Mouse (Mus musculus) liver, embryonic 13.5 days (tissue): Measurements from ENCODE around the gene Tnip3. TPM values are rescaled to one million over a fixed set of nuclear protein-coding genes. Genes with fewer than 3 reads are reported as not detected.

ENCODE experiments used
- ATAC-seq: fragments of 200-750 bp; cut with Nextera tagmentation; 2 replicates; pipeline ENCODE4 v1.8.0; 2017; ENCODE audit warnings: low read depth, mild to moderate bottlenecking, moderate number of reproducible peaks, moderate library complexity
- DNase-seq: peaks from one replicate; pipeline ENCODE4 v3.0.0; 2022
- H3K27ac ChIP-seq: fragments of 300-500 bp; sonication (generic); 2 replicates; pipeline ENCODE4 v1.5.1; 2015; ENCODE audit warnings: moderate library complexity, mild to moderate bottlenecking, inconsistent platforms
- H3K27me3 ChIP-seq: fragments of 300-500 bp; sonication (generic); 2 replicates; pipeline ENCODE4 v1.6.1; 2015; ENCODE audit warnings: mild to moderate bottlenecking, inconsistent platforms
- H3K36me3 ChIP-seq: fragments of 300-500 bp; sonication (generic); 2 replicates; pipeline ENCODE4 v1.6.1; 2015; ENCODE audit warnings: mild to moderate bottlenecking, inconsistent platforms
- H3K4me1 ChIP-seq: fragments of 300-500 bp; sonication (generic); replicated peaks from 2 replicates; pipeline ENCODE4 v1.6.1; 2015; ENCODE audit warnings: inconsistent platforms
- H3K4me2 ChIP-seq: fragments of 300-500 bp; sonication (generic); 2 replicates; pipeline ENCODE4 v1.6.1; 2015; ENCODE audit warnings: inconsistent platforms, mild to moderate bottlenecking, moderate library complexity
- H3K4me3 ChIP-seq: fragments of 300-500 bp; sonication (generic); replicated peaks from 2 replicates; pipeline ENCODE4 v1.5.1; 2015; ENCODE audit warnings: mild to moderate bottlenecking, inconsistent platforms
- H3K9ac ChIP-seq: fragments of 300-500 bp; sonication (generic); 2 replicates; pipeline ENCODE4 v1.6.1; 2015; ENCODE audit warnings: mild to moderate bottlenecking, inconsistent platforms
- H3K9me3 ChIP-seq: fragments of 300-500 bp; sonication (generic); replicated peaks from 2 replicates; pipeline ENCODE4 v1.6.1; 2016; ENCODE audit warnings: inconsistent platforms
- WGBS: fragments of 180-500 bp; shearing (Covaris S2); methylation state at CpG from one replicate; pipeline ENCODE4 v1.1.7; 2015; ENCODE audit not compliant: insufficient replicate concordance; 5-methylcytosine and 5-hydroxymethylcytosine counted together
- polyA plus RNA-seq: library from polyadenylated mRNA; unstranded; fragments of >200 nt; fragmentation: Nextera tagmentation; extraction: Ambion mirVana; gene quantifications from 2 replicates; pipeline ENCODE4 v1.2.1, GENCODE M21; 2015

Gene Tnip3
- polyA plus RNA-seq, 1 experiment from 2014 or later, result 0.14 TPM

DNA sequence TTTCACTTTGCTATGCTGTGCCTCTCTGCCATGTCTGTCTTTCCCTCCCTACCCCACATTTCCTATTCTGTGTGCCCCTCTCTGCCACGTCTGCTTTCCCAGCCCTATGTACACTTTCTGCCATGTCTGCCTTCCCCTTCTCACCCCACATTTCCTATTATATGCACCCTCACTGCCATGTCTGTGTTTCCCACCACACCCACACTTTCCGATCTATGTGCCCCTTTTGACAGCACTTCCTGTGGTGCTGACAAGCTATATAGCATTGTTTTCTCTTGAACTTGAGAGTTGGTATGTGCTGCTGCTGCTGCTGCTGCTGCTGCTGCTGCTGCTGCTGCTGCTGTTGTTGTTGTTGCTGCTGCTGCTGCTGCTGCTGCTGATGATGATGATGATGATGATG lies 136.9 kb downstream of the Tnip3 start:
- no peak overlapping the region for H3K27ac ChIP-seq
- no peak overlapping the region for H3K9ac ChIP-seq
- H3K4me2 ChIP-seq, result no peak overlapping the region
- 23% methylated on average over 2 of the region's 2 CpGs for WGBS
- H3K4me1 ChIP-seq, result no peaks in the 10 kb centered on the region
- no peak for DNase-seq
- no peak for ATAC-seq
- H3K9me3 ChIP-seq, result no peaks in the 10 kb centered on the region
- no peak overlapping the region for H3K4me3 ChIP-seq
- H3K27me3 ChIP-seq, result no peaks in the 10 kb centered on the region
- H3K36me3 ChIP-seq, result no peaks in the 10 kb centered on the region

DNA sequence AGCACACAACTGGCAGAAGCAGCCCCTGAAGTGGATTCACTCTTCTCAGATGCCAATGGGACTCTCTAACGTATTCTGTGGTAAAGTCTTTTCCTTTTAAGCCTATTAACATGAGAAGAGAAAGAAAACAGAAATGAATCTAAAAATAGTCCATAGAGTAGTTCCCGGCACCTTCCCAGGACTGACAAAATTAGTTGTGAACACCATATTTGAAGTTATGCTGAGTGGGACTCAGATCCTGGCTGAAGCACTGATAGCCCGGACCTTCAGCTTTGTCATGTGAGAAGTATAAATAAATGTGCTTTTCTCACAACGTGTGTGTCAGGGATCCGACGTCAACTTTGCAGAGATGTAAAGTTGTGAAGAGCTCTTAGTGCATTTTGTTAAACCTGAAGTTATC lies 138.9 kb downstream of the Tnip3 start:
- no peaks in the 10 kb centered on the region for H3K9me3 ChIP-seq
- 51% methylated on average over 6 of the region's 6 CpGs for WGBS
- H3K36me3 ChIP-seq, result no peaks in the 10 kb centered on the region
- no peak for DNase-seq
- H3K4me3 ChIP-seq, result no peak overlapping the region
- H3K27me3 ChIP-seq, result no peaks in the 10 kb centered on the region
- H3K4me1 ChIP-seq, result no peaks in the 10 kb centered on the region
- no peak overlapping the region for H3K27ac ChIP-seq
- no peak overlapping the region for H3K4me2 ChIP-seq
- H3K9ac ChIP-seq, result no peak overlapping the region
- ATAC-seq, result no peak

DNA sequence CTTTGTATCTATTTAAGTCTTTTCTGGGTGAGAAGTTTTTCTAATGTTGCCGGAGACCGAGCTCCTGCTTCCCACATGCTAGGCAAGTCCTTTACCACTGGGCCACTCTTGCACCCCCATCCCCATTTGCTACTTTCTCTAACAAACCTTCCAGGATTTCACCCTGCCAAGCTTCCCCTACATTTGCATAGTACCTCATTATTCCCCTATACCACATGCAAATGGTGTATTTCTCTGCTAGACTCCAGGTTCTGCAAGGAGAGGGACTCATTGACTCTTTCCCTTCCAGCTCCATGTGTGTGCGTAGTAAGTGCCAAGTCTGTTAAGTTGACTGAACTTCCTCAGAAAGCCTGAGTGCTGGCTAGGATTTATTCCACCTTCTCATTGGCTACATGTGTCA lies 141.2 kb downstream of the Tnip3 start:
- no peak for ATAC-seq
- H3K4me2 ChIP-seq, result no peak overlapping the region
- H3K27ac ChIP-seq, result no peak overlapping the region
- H3K27me3 ChIP-seq, result peaks cover 19% of the 10 kb centered on the region
- H3K36me3 ChIP-seq, result no peaks in the 10 kb centered on the region
- no peaks in the 10 kb centered on the region for H3K4me1 ChIP-seq
- no peak overlapping the region for H3K9ac ChIP-seq
- 78% methylated on average over 3 of the region's 3 CpGs for WGBS
- no peak for DNase-seq
- no peak overlapping the region for H3K4me3 ChIP-seq
- no peaks in the 10 kb centered on the region for H3K9me3 ChIP-seq

DNA sequence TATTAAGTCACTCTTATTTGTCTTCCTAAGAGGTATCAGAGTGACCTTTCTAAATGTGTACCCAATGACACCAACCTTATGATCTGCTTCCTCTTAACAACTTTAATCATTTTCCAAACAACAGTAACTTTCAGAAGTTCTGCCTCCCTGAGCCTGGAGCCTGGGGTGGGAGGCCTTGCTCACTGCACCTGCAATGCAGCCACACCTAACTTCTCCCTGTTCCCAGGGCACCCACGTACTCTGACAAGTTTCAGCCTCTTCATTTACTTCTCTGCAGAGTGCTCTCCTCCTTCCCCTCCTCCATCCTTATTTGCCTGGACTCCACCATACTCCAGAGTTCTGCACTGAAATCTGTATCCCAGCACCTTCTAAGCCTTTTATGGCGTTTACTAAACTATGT lies 144.9 kb downstream of the Tnip3 start:
- DNase-seq (no peak), ATAC-seq (no peak)
- Histone ChIP-seq H3K9me3 (no peaks in the 10 kb centered on the region), H3K4me1 (peaks cover 11% of the 10 kb centered on the region; the same call in 1 of the 2 replicates), H3K27ac (no peak overlapping the region), H3K36me3 (no peaks in the 10 kb centered on the region), H3K4me3 (no peak overlapping the region), H3K4me2 (no peak overlapping the region), H3K9ac (no peak overlapping the region), H3K27me3 (peaks cover 53% of the 10 kb centered on the region)
- WGBS, result 40% methylated on average over 2 of the region's 2 CpGs

DNA sequence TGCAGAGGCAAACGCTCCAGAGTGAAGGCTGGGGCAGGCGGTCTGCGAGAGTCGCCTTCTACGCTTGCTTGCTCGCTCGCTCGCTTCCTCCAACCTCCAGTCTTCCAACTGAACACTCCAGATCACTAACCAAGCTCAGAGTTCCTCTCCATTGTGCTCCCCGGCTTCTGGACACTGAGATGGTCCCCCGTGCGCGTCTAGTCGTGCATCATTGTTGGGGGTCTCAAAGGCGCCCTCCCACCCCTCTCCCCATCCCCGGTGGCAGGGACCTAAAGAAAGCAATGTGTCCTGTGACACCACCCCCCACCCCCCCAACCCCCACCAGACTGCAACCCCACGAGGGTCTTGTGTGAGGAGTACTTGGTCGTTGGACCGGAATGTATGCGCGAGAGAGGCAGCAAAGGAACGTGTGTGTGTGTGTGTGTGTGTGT lies 145.9 kb downstream of the Tnip3 start:
- 7% methylated on average over 20 of the region's 21 CpGs for WGBS
- peak overlapping the region; percentile 77 for H3K4me2 ChIP-seq
- H3K4me3 ChIP-seq, result peak overlapping the region; percentile 59
- DNase-seq, result no peak
- no peaks in the 10 kb centered on the region for H3K36me3 ChIP-seq
- no peak overlapping the region for H3K9ac ChIP-seq
- ATAC-seq, result 0 out of 2 replicates have a peak, but pooled peaks have one; percentile 10
- peaks cover 11% of the 10 kb centered on the region; the same call in 1 of the 2 replicates for H3K4me1 ChIP-seq
- H3K27me3 ChIP-seq, result peaks cover 57% of the 10 kb centered on the region
- no peak overlapping the region for H3K27ac ChIP-seq
- H3K9me3 ChIP-seq, result no peaks in the 10 kb centered on the region

GRCm38 (mm10) chr6:65671451-65671850 lies 146.3 kb downstream of the Tnip3 start, which contains the start of gene Ndnf:
TSS of gene Ndnf (plus strand) at chr6:65671590.
- H3K9me3 ChIP-seq, result no peaks in the 10 kb centered on the region
- H3K27ac ChIP-seq, result no peak within 1 kb of the TSS
- no peak within 1 kb of the TSS for H3K9ac ChIP-seq
- H3K4me2 ChIP-seq, result peak within 1 kb of the TSS; percentile 77
- H3K4me3 ChIP-seq, result peak within 1 kb of the TSS; percentile 59
- WGBS, result under 1% methylated on average over 42 of the region's 45 CpGs
- peak; percentile 20 for DNase-seq
- ATAC-seq, result peak; percentile 83
- peaks cover 57% of the 10 kb centered on the region for H3K27me3 ChIP-seq
- peaks cover 11% of the 10 kb centered on the region; the same call in 1 of the 2 replicates for H3K4me1 ChIP-seq
- H3K36me3 ChIP-seq, result no peaks in the 10 kb centered on the region

- H3K27ac ChIP-seq, result no peak overlapping the region
- peaks cover 11% of the 10 kb centered on the region; the same call in 1 of the 2 replicates for H3K4me1 ChIP-seq
- H3K4me2 ChIP-seq, result peak overlapping the region; percentile 77
- 1% methylated on average over 57 of the region's 57 CpGs for WGBS
- peaks cover 57% of the 10 kb centered on the region for H3K27me3 ChIP-seq
- ATAC-seq, result 0 out of 2 replicates have a peak, but pooled peaks have one; percentile 20
- H3K9ac ChIP-seq, result no peak overlapping the region
- no peaks in the 10 kb centered on the region for H3K36me3 ChIP-seq
- H3K9me3 ChIP-seq, result no peaks in the 10 kb centered on the region
- peak overlapping the region; percentile 59 for H3K4me3 ChIP-seq
- no peak for DNase-seq
These were observed 147.3 kb downstream of the Tnip3 start for GRCm38 (mm10) chr6:65672131-65673031.

Other genes with a start within 250 kb of the Tnip3 start
- gene C130060K24Rik, start 144.2 kb upstream of the Tnip3 start, polyA plus RNA-seq, result not detected in 2 replicates
- 0.14 and 0.15 TPM in 2 replicates for gene Ndnf, start 146.3 kb downstream of the Tnip3 start, polyA plus RNA-seq